ENCODE assay signal across 25 mouse cellular contexts in genomic region chr14:57789311-57789710, GRCm38 (mm10). TPM values are rescaled to one million over a fixed set of nuclear protein-coding genes. Genes with fewer than 3 reads are reported as not detected.
DNase-seq lines count a peak whose midpoint lies in the region; ATAC-seq and TF ChIP-seq lines count a peak whose summit lies in the region.
"Had no signal": no experiment of that assay in that cellular context is flagged by ENCODE, and none has a peak within 500 bp of the region (broad histone marks: within the 10 kb centered on the region; RNA-seq: fewer than 3 reads in every experiment).

No protein-coding gene starts in this region.

- dilution Hi-C loops in CH12.LX (cut with MboI; ENCODE audit: extremely low pct_ligation_motif_present, extremely low pct_unique_long_range_greater_than_20kb, low sequenced_read_pairs): no loop called here

- H3K27ac ChIP-seq in CH12.LX (ENCODE audit: insufficient read depth, low read depth) (no peak overlapping the region), ES-E14 (ENCODE audit: insufficient read depth, low read depth, low read length, poor library complexity, severe bottlenecking) (no peak overlapping the region), MEL (ENCODE audit: control insufficient read depth, low read depth, low read length) (no peak overlapping the region)
- no peak overlapping the region for H3K27ac ChIP-seq in kidney, embryonic 15.5 days

- in situ Hi-C loops in CH12.LX (cut with MboI; ENCODE audit: low pct_ligation_motif_present, low pct_unique_long_range_greater_than_20kb, low sequenced_read_pairs): no loop called here
- in situ Hi-C loops in ES-E14 (cut with MboI; ENCODE audit: low sequenced_read_pairs in 2 of 2, unreplicated experiment in 2 of 2): no loop called here

- no peak for TF ChIP-seq CTCF in CH12.LX (conservative IDR thresholded peaks at IDR 0.05 in 1 of 2, IDR thresholded peaks at IDR 0.05 in 1 of 2; ENCODE audit: low read depth in 2 of 2, low read length in 2 of 2)
- TF ChIP-seq CTCF in MEL (IDR thresholded peaks at IDR 0.05 in 2 of 3, conservative IDR thresholded peaks at IDR 0.05 in 1 of 3; ENCODE audit: control insufficient read depth in 1 of 3, insufficient read depth in 1 of 3, low read depth in 2 of 3, low read length in 3 of 3, poor library complexity in 1 of 3, severe bottlenecking in 1 of 3): no peak

- H3K9me3 ChIP-seq in CH12.LX (replicated peaks; ENCODE audit: low read length) (no peaks in the 10 kb centered on the region), ES-E14 (ENCODE audit: control insufficient read depth, insufficient read depth, low read depth, low read length) (no peaks in the 10 kb centered on the region), MEL (replicated peaks; ENCODE audit: insufficient read depth, low read length) (no peaks in the 10 kb centered on the region)
- H3K9me3 ChIP-seq in kidney, embryonic 15.5 days (replicated peaks): no peaks in the 10 kb centered on the region
- H3K9me3 ChIP-seq: G1E had no signal

- TF ChIP-seq RAD21 in CH12.LX (IDR thresholded peaks at IDR 0.05; ENCODE audit: low read depth, low read length): no peak
- no peak for TF ChIP-seq RAD21 in MEL (IDR thresholded peaks at IDR 0.05; ENCODE audit: low read depth, low read length)

- H3K9ac ChIP-seq in CH12.LX (ENCODE audit: insufficient read depth, low read depth): no peak overlapping the region
- no peak overlapping the region for H3K9ac ChIP-seq in ES-E14 (ENCODE audit: insufficient read depth, low read depth, low read length, poor library complexity, severe bottlenecking)
- H3K9ac ChIP-seq in MEL (ENCODE audit: control insufficient read depth, low read depth, low read length, poor library complexity, severe bottlenecking): no peak overlapping the region
- H3K9ac ChIP-seq in kidney, embryonic 15.5 days: no peak overlapping the region

- no peak for ATAC-seq in kidney, embryonic 15.5 days (replicated peaks; ENCODE audit: low FRiP score)
- ATAC-seq: activated CD4-positive, CD25-positive, alpha-beta regulatory T cell, adult 4 months; CD4-positive, CD25-positive, alpha-beta regulatory T cell, adult 4 months; Patski had no signal

- TF ChIP-seq POLR2A in CH12.LX (IDR thresholded peaks at IDR 0.05; ENCODE audit: low read depth, low read length) (no peak), MEL (IDR thresholded peaks at IDR 0.05; ENCODE audit: control insufficient read depth in 1 of 2, insufficient read depth in 1 of 2, low read depth in 1 of 2, low read length in 2 of 2, poor library complexity in 1 of 2) (no peak)

- no peaks in the 10 kb centered on the region for H3K36me3 ChIP-seq in CH12.LX (replicated peaks in 1 of 2; ENCODE audit: control insufficient read depth in 1 of 2, insufficient read depth in 1 of 2, low read length in 1 of 2)
- no peaks in the 10 kb centered on the region for H3K36me3 ChIP-seq in ES-E14 (ENCODE audit: control insufficient read depth, insufficient read depth, low read length, poor library complexity, severe bottlenecking)
- no peaks in the 10 kb centered on the region for H3K36me3 ChIP-seq in MEL (ENCODE audit: control insufficient read depth in 1 of 2, insufficient read depth in 2 of 2, low read length in 2 of 2)
- no peaks in the 10 kb centered on the region for H3K36me3 ChIP-seq in kidney, embryonic 15.5 days
- H3K36me3 ChIP-seq: G1E had no signal

- 57% methylated on average over 2 of the region's 2 CpGs for WGBS in kidney, embryonic 15.5 days

- H3K4me2 ChIP-seq in CH12.LX (ENCODE audit: insufficient read depth, low read depth, poor library complexity, severe bottlenecking): no peak overlapping the region
- H3K4me2 ChIP-seq in kidney, embryonic 15.5 days: no peak overlapping the region

- DNase-seq in CH12.LX (ENCODE audit: extremely low read depth): no peak
- DNase-seq in ES-E14 (ENCODE audit: low read depth, low spot score): no peak
- DNase-seq in MEL (ENCODE audit: low read depth, low spot score): no peak
- no peak for DNase-seq in right cerebral cortex, postnatal 4 days
- DNase-seq in spleen, adult 18-20 months: no peak
- DNase-seq: adrenal gland, adult 2 months; adrenal gland, adult 8-10 months; adrenal gland, postnatal 10 days; adrenal gland, postnatal 14 days; adrenal gland, postnatal 25 days; adrenal gland, postnatal 36 days; B cell, adult 2 months; cerebellum, adult 11 months; cerebellum, adult 11-12 months; cerebellum, adult 18-20 months; cerebellum, adult 2 months; cerebellum, adult 8-10 months; cerebellum, adult 9-10 months had no signal

- H3K4me1 ChIP-seq in CH12.LX (ENCODE audit: control insufficient read depth in 1 of 2, insufficient read depth in 2 of 2) (no peaks in the 10 kb centered on the region), ES-E14 (ENCODE audit: control insufficient read depth in 2 of 2, insufficient read depth in 2 of 2, low read length in 2 of 2, poor library complexity in 1 of 2) (no peaks in the 10 kb centered on the region), MEL (ENCODE audit: control insufficient read depth in 1 of 2, insufficient read depth in 2 of 2, low read length in 2 of 2) (no peaks in the 10 kb centered on the region)
- H3K4me1 ChIP-seq in kidney, embryonic 15.5 days: no peaks in the 10 kb centered on the region

- H3K79me2 ChIP-seq in CH12.LX (replicated peaks; ENCODE audit: control insufficient read depth, extremely low read depth, insufficient read depth, poor library complexity, severe bottlenecking): no peaks in the 10 kb centered on the region
- H3K79me2 ChIP-seq in MEL (ENCODE audit: control insufficient read depth, insufficient read depth, low read length, poor library complexity): no peaks in the 10 kb centered on the region

- H3K27me3 ChIP-seq in CH12.LX (replicated peaks) (peaks cover 2% of the 10 kb centered on the region), MEL (ENCODE audit: control insufficient read depth in 1 of 2, insufficient read depth in 2 of 2, low read length in 2 of 2) (peaks cover 3 to 4% of the 10 kb centered on the region in 2 experiments)
- no peaks in the 10 kb centered on the region for H3K27me3 ChIP-seq in kidney, embryonic 15.5 days
- H3K27me3 ChIP-seq: Patski had no signal

- H3K4me3 ChIP-seq in CH12.LX (replicated peaks in 1 of 3; ENCODE audit: low read depth in 2 of 3, low read length in 2 of 3, poor library complexity in 1 of 3): no peak overlapping the region
- H3K4me3 ChIP-seq in ES-E14 (ENCODE audit: insufficient read depth in 1 of 2, low read depth in 1 of 2, low read length in 2 of 2, poor library complexity in 1 of 2, severe bottlenecking in 1 of 2): no peak overlapping the region
- no peak overlapping the region for H3K4me3 ChIP-seq in MEL (ENCODE audit: control insufficient read depth in 1 of 2, insufficient read depth in 1 of 2, low read depth in 2 of 2, low read length in 2 of 2)
- no peak overlapping the region for H3K4me3 ChIP-seq in kidney, embryonic 15.5 days (replicated peaks)

- TF ChIP-seq EP300 in CH12.LX (IDR thresholded peaks at IDR 0.05; ENCODE audit: low read length) (no peak), MEL (IDR thresholded peaks at IDR 0.05; ENCODE audit: low read depth in 1 of 2, low read length in 2 of 2) (no peak)

TF ChIP-seq in ES-E14, 5 proteins besides CTCF, POLR2A, EP300 and RAD21 (continues in another document):
- no peak for TF ChIP-seq CHD2 (IDR thresholded peaks at IDR 0.05; ENCODE audit: low read depth, low read length)

RNA-seq across cellular contexts. Expression of gene Sap18, which starts 8.7 kb away (rescaled TPM):
- total RNA-seq in CH12.LX (2012; rRNA removed): 173 and 243 TPM in 2 replicates
- 33.9 and 49.0 TPM in 2 replicates for total RNA-seq in CH12.LX (2014; rRNA removed)
- polyA plus RNA-seq in CH12.LX (2012; ENCODE audit: insufficient read length, low read depth): 8.3 and 8.8 TPM in 2 replicates
- 117 and 169 TPM in 2 replicates for total RNA-seq in ES-E14 (2012; rRNA removed)
- 201 and 226 TPM in 2 replicates for total RNA-seq in MEL (2012; rRNA removed)
- polyA plus RNA-seq in MEL (2012; ENCODE audit: insufficient read depth in 1 of 2, insufficient read length in 2 of 2, low read depth in 1 of 2, low replicate concordance in 2 of 2, missing spikeins in 1 of 2): 10 to 100 TPM in 1 of 2 experiments, not detected in 1; 13.7 TPM
- 25.0 and 28.5 TPM in 2 replicates for polyA plus RNA-seq in kidney, embryonic 15.5 days (2015; fragmentation: Nextera tagmentation; extraction: Ambion mirVana)

RNA-seq across cellular contexts. Expression of gene Lats2, which starts 31.1 kb away (rescaled TPM):
- total RNA-seq in CH12.LX (2012; rRNA removed) (1.5 TPM in 2 replicates), CH12.LX (2014; rRNA removed) (0.96 and 4.0 TPM in 2 replicates), ES-E14 (2012; rRNA removed) (6.1 and 9.1 TPM in 2 replicates), MEL (2012; rRNA removed) (0.98 and 1.1 TPM in 2 replicates)
- polyA plus RNA-seq in CH12.LX (2012; ENCODE audit: insufficient read length, low read depth) (0.64 and 1.1 TPM in 2 replicates), MEL (2012; ENCODE audit: insufficient read depth in 1 of 2, insufficient read length in 2 of 2, low read depth in 1 of 2, low replicate concordance in 2 of 2, missing spikeins in 1 of 2) (1 to 10 TPM in 1 of 2 experiments, not detected in 1; 2.6 TPM)
- polyA plus RNA-seq in kidney, embryonic 15.5 days (2015; fragmentation: Nextera tagmentation; extraction: Ambion mirVana): 23.5 and 24.5 TPM in 2 replicates

RNA-seq across cellular contexts. Expression of gene Ska3, which starts 36.7 kb away (rescaled TPM):
- total RNA-seq in CH12.LX (2012; rRNA removed) (14.7 and 17.6 TPM in 2 replicates), CH12.LX (2014; rRNA removed) (40.2 and 45.5 TPM in 2 replicates), ES-E14 (2012; rRNA removed) (19.1 and 26.4 TPM in 2 replicates), MEL (2012; rRNA removed) (20.1 and 20.2 TPM in 2 replicates)
- polyA plus RNA-seq in CH12.LX (2012; ENCODE audit: insufficient read length, low read depth) (35.3 and 46.3 TPM in 2 replicates), MEL (2012; ENCODE audit: insufficient read depth in 1 of 2, insufficient read length in 2 of 2, low read depth in 1 of 2, low replicate concordance in 2 of 2, missing spikeins in 1 of 2) (10 to 100 TPM in 1 of 2 experiments, not detected in 1; 29.7 TPM)
- 43.1 and 44.1 TPM in 2 replicates for polyA plus RNA-seq in kidney, embryonic 15.5 days (2015; fragmentation: Nextera tagmentation; extraction: Ambion mirVana)

RNA-seq across cellular contexts. Expression of gene Mrpl57, which starts 36.7 kb away (rescaled TPM):
- total RNA-seq in CH12.LX (2012; rRNA removed) (183 and 184 TPM in 2 replicates), CH12.LX (2014; rRNA removed) (112 and 123 TPM in 2 replicates), ES-E14 (2012; rRNA removed) (67.8 and 149 TPM in 2 replicates), MEL (2012; rRNA removed) (126 and 132 TPM in 2 replicates)
- polyA plus RNA-seq in CH12.LX (2012; ENCODE audit: insufficient read length, low read depth) (170 and 176 TPM in 2 replicates), MEL (2012; ENCODE audit: insufficient read depth in 1 of 2, insufficient read length in 2 of 2, low read depth in 1 of 2, low replicate concordance in 2 of 2, missing spikeins in 1 of 2) (100 to 1,000 TPM in 1 of 2 experiments, not detected in 1; 184 TPM)
- polyA plus RNA-seq in kidney, embryonic 15.5 days (2015; fragmentation: Nextera tagmentation; extraction: Ambion mirVana): 146 and 147 TPM in 2 replicates

RNA-seq across cellular contexts. Expression of gene Gm49361, which starts 43.4 kb away (rescaled TPM):
- total RNA-seq in CH12.LX (2012; rRNA removed) (not detected in 2 replicates), CH12.LX (2014; rRNA removed) (not detected in 2 replicates), ES-E14 (2012; rRNA removed) (not detected in 2 replicates), MEL (2012; rRNA removed) (not detected in 2 replicates)
- polyA plus RNA-seq in CH12.LX (2012; ENCODE audit: insufficient read length, low read depth) (not detected in 2 replicates), MEL (2012; ENCODE audit: insufficient read depth in 1 of 2, insufficient read length in 2 of 2, low read depth in 1 of 2, low replicate concordance in 2 of 2, missing spikeins in 1 of 2) (not detected)
- not detected in 2 replicates for polyA plus RNA-seq in kidney, embryonic 15.5 days (2015; fragmentation: Nextera tagmentation; extraction: Ambion mirVana)
- total RNA-seq: adrenal gland, postnatal 25 days; G1E had no signal
- polyA plus RNA-seq: activated CD4-positive, CD25-positive, alpha-beta regulatory T cell, adult 4 months; adrenal gland, adult 2 months; brain, embryonic 14.5 days; C2C12; CD4-positive, CD25-positive, alpha-beta regulatory T cell, adult 4 months; cerebellum, adult 2 months; G1E; Patski had no signal

Comparison
In these comparisons a context has a peak if more than half of its experiments do, and no peak if none do; other contexts are left out.
1. Of the 35 proteins assayed by ChIP-seq in both MEL and CH12.LX: peak only in MEL: none; only in CH12.LX: none; in both: MAFK; in neither: 34.